Mouse (Mus musculus) ES-E14 (cell line): ENCODE results near the gene Tmem117.

Source experiments
- MAFK ChIP-seq: IDR thresholded peaks from 2 replicates; pipeline ENCODE4 v1.6.1; 2014; ENCODE audit warnings: mild to moderate bottlenecking, low read depth, low read length, inconsistent platforms; ENCODE audit not compliant: insufficient read depth
- ZNF384 ChIP-seq: IDR thresholded peaks from 2 replicates; pipeline ENCODE4 v1.6.1; 2012; ENCODE audit warnings: low read depth, low read length, inconsistent platforms

- TF ChIP-seq ZNF384 (no peak), MAFK (no peak)
These were observed 29.5 kb downstream of the Tmem117 start for GRCm38 (mm10) chr15:94658392-94659111.
